Mouse (Mus musculus) intestine, postnatal 0 days (tissue): ENCODE results near the gene Zmynd8. TPM values are rescaled to one million over a fixed set of nuclear protein-coding genes. Genes with fewer than 3 reads are reported as not detected.
A peak's percentile ranks its signal among the peaks of the same experiment; 100 is the strongest.

Source experiments
- ATAC-seq: fragments of 200-750 bp; cut with Nextera tagmentation; 2 replicates; pipeline ENCODE4 v1.8.0; 2017; ENCODE audit warnings: mild to moderate bottlenecking, moderate TSS enrichment, moderate library complexity
- H3K27ac ChIP-seq: fragments of 300-500 bp; sonication (generic); 2 replicates; pipeline ENCODE4 v1.5.1; 2014; ENCODE audit warnings: mild to moderate bottlenecking, low read depth, low read length, moderate library complexity
- H3K27me3 ChIP-seq: fragments of 300-500 bp; sonication (generic); replicated peaks from 2 replicates; pipeline ENCODE4 v1.6.1; 2014; ENCODE audit warnings: low read length, mixed read lengths; ENCODE audit not compliant: control insufficient read depth, insufficient read depth
- H3K36me3 ChIP-seq: fragments of 300-500 bp; sonication (generic); 2 replicates; pipeline ENCODE4 v1.6.1; 2014; ENCODE audit warnings: mild to moderate bottlenecking, moderate library complexity; ENCODE audit not compliant: control insufficient read depth, insufficient read depth
- H3K4me1 ChIP-seq: fragments of 300-500 bp; sonication (generic); replicated peaks from 2 replicates; pipeline ENCODE4 v1.6.1; 2014; ENCODE audit warnings: antibody characterized with exemption, low read length, mixed read lengths; ENCODE audit not compliant: control insufficient read depth, insufficient read depth
- H3K4me2 ChIP-seq: fragments of 300-500 bp; sonication (generic); replicated peaks from 2 replicates; pipeline ENCODE4 v1.6.1; 2014; ENCODE audit warnings: low read depth, mild to moderate bottlenecking, moderate library complexity
- H3K4me3 ChIP-seq: fragments of 300-500 bp; sonication (generic); 2 replicates; pipeline ENCODE4 v1.5.1; 2014; ENCODE audit warnings: low read depth, low read length
- H3K9ac ChIP-seq: fragments of 300-500 bp; sonication (generic); 2 replicates; pipeline ENCODE4 v1.6.1; 2014; ENCODE audit warnings: mild to moderate bottlenecking, low read depth, low read length
- H3K9me3 ChIP-seq: fragments of 300-500 bp; sonication (generic); 2 replicates; pipeline ENCODE4 v1.6.1; 2016; ENCODE audit warnings: mixed run types; ENCODE audit not compliant: control insufficient read depth
- CTCF ChIP-seq: sonication (generic); IDR thresholded peaks from 2 replicates; pipeline ENCODE4 v1.5.1; 2016; ENCODE audit warnings: low read depth, mild to moderate bottlenecking, control low read depth, antibody characterized with exemption, moderate library complexity
- WGBS: fragments of 180-500 bp; shearing (Covaris S2); extraction: QIAGEN DNeasy Blood & Tissue Kit; methylation state at CpG from one replicate; pipeline ENCODE4 v1.1.7; 2014; 5-methylcytosine and 5-hydroxymethylcytosine counted together
- polyA plus RNA-seq: library from polyadenylated mRNA; unstranded; fragments of >200 nt; fragmentation: Nextera tagmentation; extraction: Ambion mirVana; gene quantifications from 2 replicates; pipeline ENCODE4 v1.2.1, GENCODE M21; 2015

The Zmynd8 gene
- polyA plus RNA-seq, 1 experiment from 2014 or later: 43.5 TPM

GRCm38 (mm10) chr2:165854207-165854968, 44.4 kb downstream of the Zmynd8 start:
- Histone ChIP-seq H3K27me3 (no peaks in the 10 kb centered on the region), H3K36me3 (peaks cover 36% of the 10 kb centered on the region), H3K4me2 (0 out of 2 replicates have a peak overlapping the region, but pooled peaks have one; percentile 30), H3K4me1 (peaks cover 26% of the 10 kb centered on the region), H3K27ac (peak overlapping the region; percentile 98; the same call in 1 of the 2 replicates), H3K4me3 (no peak overlapping the region), H3K9ac (no peak overlapping the region), H3K9me3 (no peaks in the 10 kb centered on the region)
- no peak; the same call in 1 of the 2 replicates for TF ChIP-seq CTCF
- WGBS: 36% methylated on average over 16 of the region's 16 CpGs
- ATAC-seq: peak; percentile 19

GRCm38 (mm10) chr2:165852896-165853633, 45.8 kb downstream of the Zmynd8 start:
- Histone ChIP-seq H3K27me3 (no peaks in the 10 kb centered on the region), H3K4me1 (peaks cover 21% of the 10 kb centered on the region), H3K9me3 (no peaks in the 10 kb centered on the region), H3K36me3 (peaks cover 42% of the 10 kb centered on the region), H3K4me2 (no peak overlapping the region), H3K27ac (no peak overlapping the region; the same call in 1 of the 2 replicates), H3K9ac (no peak overlapping the region), H3K4me3 (no peak overlapping the region)
- 70% methylated on average over 9 of the region's 9 CpGs for WGBS
- no peak for TF ChIP-seq CTCF
- ATAC-seq: no peak

- 73% methylated on average over 11 of the region's 11 CpGs for WGBS
- Histone ChIP-seq H3K9me3 (no peaks in the 10 kb centered on the region), H3K4me3 (no peak overlapping the region), H3K4me2 (no peak overlapping the region), H3K36me3 (peaks cover 48% of the 10 kb centered on the region), H3K27me3 (no peaks in the 10 kb centered on the region), H3K9ac (no peak overlapping the region), H3K27ac (no peak overlapping the region; the same call in 1 of the 2 replicates), H3K4me1 (peaks cover 20% of the 10 kb centered on the region)
- peak; percentile 35 for TF ChIP-seq CTCF
- no peak for ATAC-seq
These were observed 46.4 kb downstream of the Zmynd8 start for GRCm38 (mm10) chr2:165852453-165852852.

GRCm38 (mm10) chr2:165851811-165852415, 46.9 kb downstream of the Zmynd8 start:
- H3K27me3 ChIP-seq: no peaks in the 10 kb centered on the region
- peaks cover 17% of the 10 kb centered on the region for H3K4me1 ChIP-seq
- ATAC-seq: no peak
- no peak overlapping the region for H3K4me3 ChIP-seq
- 77% methylated on average over 13 of the region's 13 CpGs for WGBS
- H3K27ac ChIP-seq: no peak overlapping the region
- no peak overlapping the region for H3K4me2 ChIP-seq
- peaks cover 49% of the 10 kb centered on the region for H3K36me3 ChIP-seq
- no peak overlapping the region for H3K9ac ChIP-seq
- no peaks in the 10 kb centered on the region for H3K9me3 ChIP-seq
- TF ChIP-seq CTCF: no peak

GRCm38 (mm10) chr2:165850826-165851225, 48.0 kb downstream of the Zmynd8 start:
- Histone ChIP-seq H3K9ac (no peak overlapping the region), H3K9me3 (no peaks in the 10 kb centered on the region), H3K4me1 (0 out of 2 replicates have a peak, but pooled peaks cover 10% of the 10 kb centered on the region), H3K27me3 (no peaks in the 10 kb centered on the region), H3K36me3 (peaks cover 60% of the 10 kb centered on the region), H3K4me3 (no peak overlapping the region), H3K4me2 (no peak overlapping the region), H3K27ac (no peak overlapping the region)
- ATAC-seq: no peak
- WGBS: 62% methylated on average over 6 of the region's 6 CpGs
- no peak for TF ChIP-seq CTCF

GRCm38 (mm10) chr2:165849129-165849528, 49.7 kb downstream of the Zmynd8 start:
- Histone ChIP-seq H3K4me1 (0 out of 2 replicates have a peak, but pooled peaks cover 5% of the 10 kb centered on the region), H3K4me3 (no peak overlapping the region), H3K9me3 (no peaks in the 10 kb centered on the region), H3K27me3 (no peaks in the 10 kb centered on the region), H3K36me3 (peaks cover 77% of the 10 kb centered on the region), H3K9ac (no peak overlapping the region), H3K27ac (no peak overlapping the region; the same call in 1 of the 2 replicates), H3K4me2 (no peak overlapping the region)
- TF ChIP-seq CTCF: no peak
- 35% methylated on average over 5 of the region's 5 CpGs for WGBS
- no peak for ATAC-seq
